In genomic region chr9:121838829-121839621, GRCm38 (mm10) we compare ENCODE assay signal across 8 mouse cellular contexts. TPM values are rescaled to one million over a fixed set of nuclear protein-coding genes. Genes with fewer than 3 reads are reported as not detected.
DNase-seq lines count a peak whose midpoint lies in the region; ATAC-seq lines count a peak whose summit lies in the region.

Ccdc13 (minus strand) TSS chr9:121839461.

- H3K27ac ChIP-seq in embryonic facial prominence, embryonic 13.5 days, result no peak within 1 kb of the TSS
- H3K27ac ChIP-seq in heart, embryonic 14.5 days (replicated peaks in 1 of 2; ENCODE audit: control insufficient read depth in 1 of 2, insufficient read depth in 1 of 2, low read depth in 2 of 2, low read length in 2 of 2), result no peak within 1 kb of the TSS
- no peak within 1 kb of the TSS for H3K27ac ChIP-seq in liver, embryonic 12.5 days
- no peak within 1 kb of the TSS for H3K27ac ChIP-seq in stomach, embryonic 16.5 days (ENCODE audit: low read length)

- peak within 1 kb of the TSS; percentile 75 for H3K4me2 ChIP-seq in embryonic facial prominence, embryonic 13.5 days
- peak within 1 kb of the TSS; percentile 86 for H3K4me2 ChIP-seq in heart, embryonic 14.5 days (ENCODE audit: low read length)
- peak within 1 kb of the TSS; percentile 71 for H3K4me2 ChIP-seq in liver, embryonic 12.5 days
- H3K4me2 ChIP-seq in stomach, embryonic 16.5 days (ENCODE audit: low read depth, low read length), result peak within 1 kb of the TSS; percentile 87

- peak; percentile 78 for ATAC-seq in embryonic facial prominence, embryonic 13.5 days (ENCODE audit: insufficient number of reproducible peaks, insufficient read depth, low FRiP score, low TSS enrichment, low read depth)
- peak; percentile 54 for ATAC-seq in heart, embryonic 14.5 days (ENCODE audit: insufficient number of reproducible peaks, insufficient read depth, low FRiP score, low read depth)
- ATAC-seq in liver, embryonic 12.5 days, result peak; percentile 59; the same call in 1 of the 2 replicates
- ATAC-seq in monocyte, adult 5-6 weeks (replicated peaks; ENCODE audit: insufficient number of reproducible peaks, low FRiP score, low TSS enrichment, poor library complexity, severe bottlenecking), result peak; percentile 48; the same call in 1 of the 2 replicates
- ATAC-seq in stomach, embryonic 16.5 days (ENCODE audit: insufficient read depth, low FRiP score), result peak; percentile 84

- H3K4me3 ChIP-seq in embryonic facial prominence, embryonic 13.5 days, result peak within 1 kb of the TSS; percentile 47
- peak within 1 kb of the TSS; percentile 51 to 54 for H3K4me3 ChIP-seq in heart, embryonic 14.5 days (ENCODE audit: control insufficient read depth in 1 of 2, insufficient read depth in 1 of 2, low read depth in 1 of 2, low read length in 2 of 2)
- H3K4me3 ChIP-seq in liver, embryonic 12.5 days, result peak within 1 kb of the TSS; percentile 48
- H3K4me3 ChIP-seq in stomach, embryonic 16.5 days (replicated peaks; ENCODE audit: low read length), result peak within 1 kb of the TSS; percentile 53

- H3K27me3 ChIP-seq in embryonic facial prominence, embryonic 13.5 days, result no peaks in the 10 kb centered on the region
- H3K27me3 ChIP-seq in heart, embryonic 14.5 days (ENCODE audit: control insufficient read depth, insufficient read depth, low read length), result no peaks in the 10 kb centered on the region
- H3K27me3 ChIP-seq in liver, embryonic 12.5 days (replicated peaks), result peaks cover 45% of the 10 kb centered on the region
- H3K27me3 ChIP-seq in stomach, embryonic 16.5 days (ENCODE audit: control insufficient read depth, insufficient read depth, low read length), result no peaks in the 10 kb centered on the region

- H3K9me3 ChIP-seq in embryonic facial prominence, embryonic 13.5 days, result no peaks in the 10 kb centered on the region
- 0 out of 2 replicates have a peak, but pooled peaks cover 4% of the 10 kb centered on the region for H3K9me3 ChIP-seq in heart, embryonic 14.5 days (ENCODE audit: control insufficient read depth, low read length)
- 0 out of 2 replicates have a peak, but pooled peaks cover 6% of the 10 kb centered on the region for H3K9me3 ChIP-seq in liver, embryonic 12.5 days (replicated peaks)
- H3K9me3 ChIP-seq in stomach, embryonic 16.5 days (replicated peaks; ENCODE audit: control insufficient read depth, low read length), result no peaks in the 10 kb centered on the region; the same call in 1 of the 2 replicates

- 3% methylated on average over 61 of the region's 61 CpGs for WGBS in embryonic facial prominence, embryonic 13.5 days
- 6% methylated on average over 61 of the region's 61 CpGs for WGBS in heart, embryonic 14.5 days
- 3% methylated on average over 61 of the region's 61 CpGs for WGBS in liver, embryonic 12.5 days (ENCODE audit: insufficient replicate concordance)
- WGBS in stomach, embryonic 16.5 days, result 4% methylated on average over 61 of the region's 61 CpGs

- DNase-seq in cerebellum, postnatal 10 days, result peak; percentile 92 to 94
- DNase-seq in cerebellum, adult 11 months, result no peak
- peak; percentile 91 for DNase-seq in kidney, postnatal 10 days

- H3K4me1 ChIP-seq in embryonic facial prominence, embryonic 13.5 days, result 0 out of 2 replicates have a peak, but pooled peaks cover 5% of the 10 kb centered on the region
- H3K4me1 ChIP-seq in heart, embryonic 14.5 days (ENCODE audit: control insufficient read depth in 2 of 2, insufficient read depth in 2 of 2, low read length in 2 of 2), result peaks cover 4 to 5% of the 10 kb centered on the region in 2 experiments; a peak in 3 of 4 replicates
- peaks cover 9% of the 10 kb centered on the region; the same call in 1 of the 2 replicates for H3K4me1 ChIP-seq in liver, embryonic 12.5 days
- 0 out of 2 replicates have a peak, but pooled peaks cover 7% of the 10 kb centered on the region for H3K4me1 ChIP-seq in stomach, embryonic 16.5 days (ENCODE audit: control insufficient read depth, insufficient read depth, low read length)

- peak within 1 kb of the TSS; percentile 73 for H3K9ac ChIP-seq in embryonic facial prominence, embryonic 13.5 days
- H3K9ac ChIP-seq in heart, embryonic 14.5 days (ENCODE audit: low read length), result peak within 1 kb of the TSS; percentile 59
- H3K9ac ChIP-seq in liver, embryonic 12.5 days, result peak within 1 kb of the TSS; percentile 43; the same call in 1 of the 2 replicates
- H3K9ac ChIP-seq in stomach, embryonic 16.5 days (ENCODE audit: low read length), result peak within 1 kb of the TSS; percentile 68

- H3K36me3 ChIP-seq in embryonic facial prominence, embryonic 13.5 days, result no peaks in the 10 kb centered on the region
- no peaks in the 10 kb centered on the region for H3K36me3 ChIP-seq in heart, embryonic 14.5 days (ENCODE audit: control insufficient read depth, insufficient read depth, low read length)
- no peaks in the 10 kb centered on the region for H3K36me3 ChIP-seq in liver, embryonic 12.5 days
- H3K36me3 ChIP-seq in stomach, embryonic 16.5 days (ENCODE audit: control insufficient read depth, insufficient read depth, low read length), result no peaks in the 10 kb centered on the region

RNA-seq across cellular contexts. Expression of gene Ccdc13, which starts in this region (rescaled TPM):
- 0.85 and 1.0 TPM in 2 replicates for polyA plus RNA-seq in embryonic facial prominence, embryonic 13.5 days (2015; fragmentation: Nextera tagmentation; extraction: Ambion mirVana)
- polyA plus RNA-seq in heart, embryonic 14.5 days (2014; fragmentation: Nextera tagmentation; extraction: Ambion mirVana), result 0.22 and 0.27 TPM in 2 replicates
- polyA plus RNA-seq in liver, embryonic 12.5 days (2016; fragmentation: Nextera tagmentation; extraction: Ambion mirVana), result not detected in 2 replicates
- 0.53 to 0.58 TPM in 2 of 3 replicates, not detected in the other for total RNA-seq in monocyte, adult 5-6 weeks (2017)
- 0.56 and 0.59 TPM in 2 replicates for polyA plus RNA-seq in stomach, embryonic 16.5 days (2015; fragmentation: Nextera tagmentation; extraction: Ambion mirVana)

Comparison
In these comparisons a context has a peak if more than half of its experiments do, and no peak if none do; other contexts are left out.
1. Peak in ATAC-seq, H3K4me3 ChIP-seq, H3K9ac ChIP-seq and H3K4me2 ChIP-seq in heart, embryonic 14.5 days; RNA of the gene not detected or under 1 TPM.
2. Peak in ATAC-seq, H3K4me3 ChIP-seq, H3K9ac ChIP-seq and H3K4me2 ChIP-seq in liver, embryonic 12.5 days; RNA of the gene not detected or under 1 TPM.
3. Peak in ATAC-seq in monocyte, adult 5-6 weeks; RNA of the gene not detected or under 1 TPM.
4. Peak in ATAC-seq, H3K4me3 ChIP-seq, H3K9ac ChIP-seq and H3K4me2 ChIP-seq in stomach, embryonic 16.5 days; RNA of the gene not detected or under 1 TPM.